Mouse (Mus musculus): ENCODE measurements around the gene Rgl1. TPM values are rescaled to one million over a fixed set of nuclear protein-coding genes. Genes with fewer than 3 reads are reported as not detected.
A peak's percentile ranks its signal among the peaks of the same experiment; 100 is the strongest.
"Not testable (repeated sequence)": the region's sequence is repeated elsewhere in the genome, so short reads cannot be mapped to it uniquely, and the experiment has no call there.

Gene Rgl1
- total RNA-seq, 2 experiments from 2014 or later: 103 to 105 TPM

GRCm38 (mm10) chr1:152682368-152683194 is 83.6 kb downstream of the Rgl1 start:
- DNase-seq (ENCODE audit: low spot score in 2 of 2): no peak
- intact Hi-C loops (cut with DNase I): no loop called here

GRCm38 (mm10) chr1:152681676-152682367 is 84.3 kb downstream of the Rgl1 start:
- DNase-seq (ENCODE audit: low spot score in 2 of 2): no peak
- intact Hi-C loops (cut with DNase I): no loop called here

GRCm38 (mm10) chr1:152681116-152681515 is 85.0 kb downstream of the Rgl1 start:
- DNase-seq (ENCODE audit: low spot score in 2 of 2): no peak
- intact Hi-C loops (cut with DNase I): no loop called here

- intact Hi-C loops (cut with DNase I): no loop called here
- no peak for DNase-seq (ENCODE audit: low spot score in 2 of 2)
Measured at GRCm38 (mm10) chr1:152678451-152678850, 87.7 kb downstream of the Rgl1 start.

GRCm38 (mm10) chr1:152677482-152678211 is 88.5 kb downstream of the Rgl1 start:
- intact Hi-C loops (cut with DNase I): no loop called here
- DNase-seq (ENCODE audit: low spot score in 2 of 2): no peak

GRCm38 (mm10) chr1:152669446-152670180 is 96.5 kb downstream of the Rgl1 start:
- intact Hi-C loops (cut with DNase I): no loop called here
- no peak for DNase-seq (ENCODE audit: low spot score in 2 of 2)

GRCm38 (mm10) chr1:152660436-152660835 is 105.7 kb downstream of the Rgl1 start:
- intact Hi-C loops (cut with DNase I): no loop called here
- DNase-seq (ENCODE audit: low spot score in 2 of 2): no peak

- intact Hi-C loops (cut with DNase I): no loop called here
- DNase-seq (ENCODE audit: low spot score in 2 of 2): no peak
Measured at GRCm38 (mm10) chr1:152659961-152660360, 106.2 kb downstream of the Rgl1 start.

GRCm38 (mm10) chr1:152656601-152657000 is 109.5 kb downstream of the Rgl1 start:
- DNase-seq (ENCODE audit: low spot score in 2 of 2): no peak
- intact Hi-C loops (cut with DNase I): no loop called here

- DNase-seq (ENCODE audit: low spot score in 2 of 2): no peak
- intact Hi-C loops (cut with DNase I): no loop called here
Measured at GRCm38 (mm10) chr1:152654851-152655250, 111.3 kb downstream of the Rgl1 start.

GRCm38 (mm10) chr1:152651495-152651874 is 114.7 kb downstream of the Rgl1 start:
- DNase-seq (ENCODE audit: low spot score in 2 of 2): no peak
- intact Hi-C loops (cut with DNase I): no loop called here

GRCm38 (mm10) chr1:152650856-152651494 is 115.2 kb downstream of the Rgl1 start:
- no peak for DNase-seq (ENCODE audit: low spot score in 2 of 2)
- intact Hi-C loops (cut with DNase I): no loop called here

- DNase-seq (ENCODE audit: low spot score in 2 of 2): no peak
- intact Hi-C loops (cut with DNase I): no loop called here
Measured at GRCm38 (mm10) chr1:152648052-152648451, 118.1 kb downstream of the Rgl1 start.

GRCm38 (mm10) chr1:152642207-152642606 is 123.9 kb downstream of the Rgl1 start:
- intact Hi-C loops (cut with DNase I): loop anchor here (5.0 kb wide), 1 partner anchor 105 kb away; no protein-coding TSS in a partner anchor
- not testable (repeated sequence) for DNase-seq (ENCODE audit: low spot score in 2 of 2)

GRCm38 (mm10) chr1:152640195-152640981 is 125.8 kb downstream of the Rgl1 start:
- intact Hi-C loops (cut with DNase I): loop anchor here (5.0 kb wide), 1 partner anchor 107 kb away; no protein-coding TSS in a partner anchor

GRCm38 (mm10) chr1:152639344-152639743 is 126.8 kb downstream of the Rgl1 start:
- no peak for DNase-seq (ENCODE audit: low spot score in 2 of 2)
- intact Hi-C loops (cut with DNase I): no loop called here

More at GRCm38 (mm10) chr1:152640195-152640981, 125.8 kb downstream of the Rgl1 start:
- DNase-seq (ENCODE audit: low spot score in 2 of 2): peak; percentile 55 to 64

- intact Hi-C loops (cut with DNase I): no loop called here
Measured at GRCm38 (mm10) chr1:152634638-152635037, 131.5 kb downstream of the Rgl1 start.

GRCm38 (mm10) chr1:152629780-152630179 is 136.4 kb downstream of the Rgl1 start:
- intact Hi-C loops (cut with DNase I): no loop called here
- no peak for DNase-seq (ENCODE audit: low spot score in 2 of 2)

More at GRCm38 (mm10) chr1:152634638-152635037, 131.5 kb downstream of the Rgl1 start:
- no peak for DNase-seq (ENCODE audit: low spot score in 2 of 2)
